Mouse (Mus musculus) neutrophil, adult 5-6 weeks (primary cell): ENCODE data around the gene Tmtc1. TPM values are rescaled to one million over a fixed set of nuclear protein-coding genes. Genes with fewer than 3 reads are reported as not detected.
A peak's percentile ranks its signal among the peaks of the same experiment; 100 is the strongest.

Experiments used
- ATAC-seq: fragments of 151-379, 151-347 bp; 2 replicates; pipeline ENCODE4 v1.8.0; 2017; ENCODE audit warnings: mild to moderate bottlenecking, moderate TSS enrichment; ENCODE audit not compliant: insufficient number of reproducible peaks, poor library complexity, low FRiP score, severe bottlenecking; ENCODE audit errors: extremely low read depth
- total RNA-seq: library from RNA; stranded (forward); fragments of 200-1000 nt; gene quantifications from 2 replicates; pipeline ENCODE4 v1.2.3, GENCODE M21; 2017

Gene Tmtc1
- total RNA-seq, 1 experiment from 2014 or later = 0.12 TPM

DNA sequence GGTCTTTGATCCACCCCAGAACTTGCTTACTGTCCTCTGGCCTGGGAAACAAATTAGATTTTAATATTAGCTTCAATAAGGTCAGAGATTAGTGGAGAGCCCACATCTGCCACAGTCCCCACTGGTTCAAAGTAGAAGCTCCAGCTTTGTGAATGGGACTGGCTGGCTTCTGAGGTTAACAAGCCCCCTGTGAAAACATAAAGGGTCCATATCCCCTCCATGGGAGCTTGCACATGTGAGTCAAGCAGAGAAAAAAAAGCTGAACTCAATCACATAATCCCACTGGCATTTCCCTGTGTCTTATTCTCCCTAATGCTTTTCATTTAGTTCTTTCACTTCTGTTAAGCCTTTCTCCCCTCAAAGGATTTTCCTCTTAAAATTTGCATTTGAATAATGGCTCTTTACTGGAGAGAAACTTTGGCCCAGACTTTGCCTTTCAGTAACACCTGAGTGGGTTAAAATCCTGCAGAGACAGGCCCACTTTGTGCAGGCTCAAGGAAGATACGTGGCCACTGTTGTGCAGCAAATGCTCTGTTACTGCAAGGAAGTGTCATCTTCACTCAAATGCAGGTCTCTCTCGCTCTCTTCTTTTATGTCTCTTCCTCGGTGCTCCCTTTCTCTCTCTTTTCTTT, 105.7 kb downstream of the Tmtc1 start:
- no peak for ATAC-seq

DNA sequence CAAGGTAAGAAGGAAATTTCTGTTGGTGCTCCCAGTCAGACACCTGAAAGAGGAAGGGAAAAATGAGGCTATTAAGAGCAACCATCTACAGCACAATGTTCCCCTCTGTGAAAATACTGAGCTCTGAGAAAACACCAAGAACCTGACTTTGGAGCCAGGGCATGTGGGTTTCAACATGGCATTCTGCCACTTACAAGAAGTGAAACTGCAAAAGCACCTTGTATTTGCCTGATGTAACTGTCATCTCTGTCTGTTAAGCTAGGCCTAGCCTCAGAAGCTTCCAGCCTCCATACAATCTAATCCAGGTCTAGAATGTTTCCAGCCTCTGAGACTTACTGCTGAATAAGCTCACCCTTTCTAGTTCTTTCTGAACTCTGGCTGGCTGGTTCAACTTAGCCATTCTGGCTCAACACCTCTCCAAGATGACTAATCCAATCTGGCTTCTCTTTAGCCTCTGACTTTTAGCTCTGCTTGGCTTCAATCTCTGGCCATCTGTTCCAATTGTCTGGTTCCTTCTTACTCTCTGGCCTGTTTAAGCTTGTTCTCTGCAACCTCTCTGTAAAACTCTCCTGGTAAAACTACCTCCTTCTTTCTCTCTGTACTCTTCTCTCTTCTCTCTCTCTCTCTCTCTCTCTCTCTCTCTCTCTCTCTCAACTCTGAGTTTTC, 107.8 kb downstream of the Tmtc1 start:
- ATAC-seq = no peak

GRCm38 (mm10) chr6:148331916-148332315, 112.3 kb downstream of the Tmtc1 start:
- no peak for ATAC-seq

GRCm38 (mm10) chr6:148329976-148330375, 114.2 kb downstream of the Tmtc1 start:
- no peak for ATAC-seq

- no peak for ATAC-seq
Measured at GRCm38 (mm10) chr6:148328928-148329327, 115.3 kb downstream of the Tmtc1 start.

GRCm38 (mm10) chr6:148328130-148328529, 116.1 kb downstream of the Tmtc1 start:
- no peak for ATAC-seq

DNA sequence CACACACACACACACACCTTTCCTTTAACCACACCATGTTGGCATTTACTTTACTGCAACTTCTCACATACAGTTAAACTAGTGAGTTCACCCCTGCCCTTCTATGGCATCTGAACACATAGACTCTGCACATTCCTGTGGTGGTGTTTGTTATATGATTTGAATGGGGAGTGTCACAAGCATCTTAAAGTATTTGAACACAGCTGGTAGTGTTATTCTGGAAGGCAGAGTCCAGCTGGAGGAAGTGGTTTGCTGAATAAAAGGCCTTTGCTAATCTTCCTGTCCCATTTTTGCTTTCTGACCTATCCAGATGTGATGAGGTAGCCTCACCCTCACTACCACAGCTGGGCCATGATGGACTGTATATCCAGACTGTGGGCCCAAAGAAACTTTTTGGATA, 125.5 kb downstream of the Tmtc1 start:
- no peak for ATAC-seq

GRCm38 (mm10) chr6:148315571-148316080, 128.6 kb downstream of the Tmtc1 start:
- ATAC-seq = no peak

- no peak for ATAC-seq
Measured at GRCm38 (mm10) chr6:148315106-148315505, 129.1 kb downstream of the Tmtc1 start.

DNA sequence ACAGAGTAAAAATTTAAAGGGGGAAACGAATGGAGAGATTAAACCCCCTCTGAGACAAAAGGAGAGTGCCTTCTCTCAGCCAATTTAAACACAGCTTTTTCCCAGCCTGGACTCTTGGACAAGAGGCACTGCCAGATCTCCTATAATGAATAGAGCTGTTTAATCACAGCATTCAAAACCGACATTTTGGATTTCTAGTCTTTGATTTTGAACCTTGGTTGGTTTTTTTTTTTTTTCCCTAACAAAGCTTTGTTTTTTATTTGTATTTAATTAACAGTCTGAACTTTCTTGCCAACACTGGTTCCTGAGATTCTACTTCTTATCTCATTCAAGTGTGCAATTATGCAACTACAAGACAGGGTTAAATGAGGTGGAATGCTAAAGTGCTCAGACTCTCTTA, 133.2 kb downstream of the Tmtc1 start:
- ATAC-seq = no peak

DNA sequence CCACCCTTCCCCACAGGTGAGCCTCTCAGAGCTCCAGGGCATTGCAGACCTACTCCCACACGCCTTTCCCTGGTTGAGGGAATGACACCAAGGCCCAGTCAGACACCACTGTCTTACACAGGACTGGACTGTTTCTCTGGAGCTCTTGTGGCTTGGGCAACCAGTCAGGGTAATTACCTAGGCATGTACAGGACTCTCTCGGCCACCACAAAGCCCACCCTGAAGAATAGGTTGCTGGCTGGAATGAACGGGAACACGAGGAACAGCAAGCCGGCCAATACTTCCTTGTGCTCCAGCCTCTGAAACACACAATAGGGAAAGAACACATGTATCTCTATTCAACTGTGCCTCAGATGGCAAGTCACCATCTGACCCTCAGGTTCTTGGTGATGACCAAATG, 138.4 kb downstream of the Tmtc1 start:
- no peak for ATAC-seq

DNA sequence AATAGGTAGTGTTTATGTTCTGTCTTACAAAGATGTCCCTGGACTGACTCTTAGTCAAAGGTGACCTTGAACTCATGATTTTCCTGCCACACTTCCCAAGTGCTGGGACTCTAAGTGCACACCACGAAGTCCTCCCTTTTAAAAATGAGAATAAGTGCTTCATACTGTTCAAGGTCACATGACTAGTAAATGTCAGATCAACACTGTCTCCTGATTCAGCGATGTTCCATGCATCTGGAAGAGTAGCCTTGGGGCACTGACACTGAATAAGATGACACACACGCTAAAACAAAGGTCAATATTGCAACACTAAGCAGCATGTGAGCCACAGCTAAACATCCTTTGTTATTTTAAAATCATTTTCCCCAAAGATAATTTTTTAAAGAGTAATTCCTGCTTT, 139.0 kb downstream of the Tmtc1 start:
- no peak for ATAC-seq

DNA sequence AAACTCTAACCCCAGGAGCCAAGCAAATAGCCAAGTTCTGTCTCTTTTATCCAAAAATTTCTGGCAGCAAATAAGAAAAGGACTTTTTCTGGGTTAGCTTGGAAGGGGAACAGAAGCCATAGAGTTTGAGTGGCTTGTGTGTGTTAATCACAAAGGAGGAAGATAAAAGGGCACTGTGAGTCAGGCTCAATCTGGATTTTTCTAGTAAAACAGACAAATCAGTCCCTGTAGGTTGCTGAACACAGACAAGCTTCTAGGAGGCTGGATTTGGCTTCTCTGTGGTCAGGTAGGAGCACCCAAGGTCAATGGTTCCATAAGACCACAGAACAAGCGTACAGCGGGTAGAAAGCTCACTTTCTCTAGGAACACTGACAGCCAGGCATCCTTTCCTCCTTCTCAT, 141.9 kb downstream of the Tmtc1 start:
- no peak for ATAC-seq

GRCm38 (mm10) chr6:148297086-148297485, 147.1 kb downstream of the Tmtc1 start:
- no peak for ATAC-seq

- ATAC-seq = no peak
Measured at GRCm38 (mm10) chr6:148296418-148296817, 147.8 kb downstream of the Tmtc1 start.

GRCm38 (mm10) chr6:148294506-148294905, 149.7 kb downstream of the Tmtc1 start:
- ATAC-seq = 0 out of 2 replicates have a peak, but pooled peaks have one; percentile 3

- ATAC-seq = no peak
Measured at GRCm38 (mm10) chr6:148290865-148291264, 153.3 kb downstream of the Tmtc1 start.

DNA sequence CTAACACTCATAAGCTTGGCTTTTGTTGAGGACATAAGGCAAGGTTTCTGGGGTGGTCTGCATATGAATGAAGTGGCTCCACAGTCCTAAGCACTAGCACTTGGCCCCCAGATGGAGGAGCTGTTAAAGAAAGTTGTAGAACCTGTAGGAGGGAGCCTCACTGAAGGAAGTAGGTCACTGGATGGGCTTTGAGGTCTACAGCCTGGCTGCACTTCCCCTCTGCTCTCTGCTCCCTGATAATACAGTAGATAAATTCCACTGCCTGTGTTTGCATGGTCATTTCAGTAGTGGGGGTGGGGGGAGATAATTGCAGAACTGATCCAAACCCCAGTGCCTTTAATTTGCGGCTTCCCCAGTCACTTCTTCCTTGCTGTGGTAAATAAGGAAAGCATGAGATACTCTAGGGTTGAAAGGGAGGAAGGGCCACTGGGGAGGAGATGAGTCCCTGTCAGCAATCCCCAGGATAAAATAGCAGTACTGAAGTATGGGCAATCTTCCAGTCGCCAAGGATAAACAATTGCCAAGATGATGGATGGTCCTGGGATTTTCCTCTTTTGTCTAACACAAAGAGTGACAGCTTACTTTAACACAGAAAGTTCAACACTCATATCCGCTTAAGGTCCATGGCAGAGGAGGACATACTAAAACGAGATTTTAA, 160.8 kb downstream of the Tmtc1 start:
- ATAC-seq = no peak

GRCm38 (mm10) chr6:148279240-148279639, 164.9 kb downstream of the Tmtc1 start:
- ATAC-seq = no peak

DNA sequence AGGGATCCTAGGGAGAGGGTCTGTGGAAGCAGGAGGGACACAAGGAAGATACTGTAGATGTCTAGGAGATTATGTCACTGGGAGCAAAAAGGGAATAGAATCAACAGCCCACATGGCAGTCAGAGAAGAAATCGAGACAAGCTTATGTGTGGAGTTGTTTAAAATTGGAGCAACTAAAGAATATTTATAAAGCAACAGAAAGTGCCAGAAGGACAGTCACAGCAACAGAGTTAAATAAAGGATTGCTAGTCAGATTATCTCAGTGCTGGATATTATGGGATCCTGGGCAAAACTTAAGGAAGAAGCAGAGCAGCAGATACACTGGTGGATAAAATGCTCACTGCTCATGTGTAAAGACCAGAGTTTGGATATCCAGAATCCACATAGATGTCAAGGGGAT, 167.8 kb downstream of the Tmtc1 start:
- ATAC-seq = no peak
